Comparison of ENCODE assay signal across 9 mouse cellular contexts in the genomic region with DNA sequence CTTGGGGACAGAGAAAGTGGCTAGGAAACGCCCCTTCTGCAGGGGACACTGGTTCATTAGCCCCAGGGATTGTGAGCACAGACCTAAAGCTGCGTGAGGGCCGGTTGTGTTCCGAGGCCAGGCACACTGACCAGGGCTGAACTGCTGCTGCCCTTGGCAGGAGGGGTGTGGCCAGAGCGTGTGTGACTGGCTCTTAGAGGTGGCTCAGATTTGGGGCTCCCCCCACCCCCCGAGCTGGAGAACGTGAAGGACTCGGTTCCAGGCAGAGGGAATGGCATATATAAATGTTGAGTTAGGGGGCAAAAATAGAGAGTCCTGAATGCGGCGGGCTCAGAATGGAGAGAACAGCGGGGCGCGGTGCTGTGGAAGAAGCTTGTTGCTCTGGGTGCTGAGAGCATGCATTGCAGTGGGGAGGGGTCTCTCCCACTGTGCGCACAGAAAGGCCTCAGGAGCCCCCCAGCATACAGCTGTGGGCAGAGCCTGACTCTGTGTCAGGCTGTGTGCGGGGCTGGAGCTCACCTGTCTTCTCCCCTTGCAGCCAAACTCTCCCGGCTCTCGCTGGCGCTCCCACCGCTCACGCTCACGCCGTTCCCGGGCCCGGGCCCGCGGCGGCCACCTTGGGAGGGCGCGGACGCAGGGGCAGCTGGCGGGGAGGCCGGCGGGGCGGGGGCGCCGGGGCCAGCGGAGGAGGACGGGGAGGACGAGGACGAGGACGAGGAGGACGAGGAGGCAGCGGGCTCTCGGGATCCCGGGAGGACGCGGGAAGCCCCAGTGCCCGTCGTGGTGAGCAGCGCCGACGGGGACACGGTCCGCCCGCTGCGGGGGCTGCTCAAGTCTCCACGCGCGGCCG. TPM values are rescaled to one million over a fixed set of nuclear protein-coding genes. Genes with fewer than 3 reads are reported as not detected.
DNase-seq lines count a peak whose midpoint lies in the region; ATAC-seq and TF ChIP-seq lines count a peak whose summit lies in the region.
"Had no signal": no experiment of that assay in that cellular context is flagged by ENCODE, and none has a peak within 500 bp of the region (broad histone marks: within the 10 kb centered on the region; RNA-seq: fewer than 3 reads in every experiment).

No protein-coding gene starts in this region.

- 2% methylated on average over 55 of the region's 60 CpGs for WGBS in lung, embryonic 16.5 days
- 5% methylated on average over 46 of the region's 60 CpGs for WGBS in intestine, postnatal 0 days
- whole genome bisulfite sequencing in neural tube, embryonic 12.5 days, result 2% methylated on average over 57 of the region's 60 CpGs

- H3K36me3 ChIP-seq in lung, embryonic 16.5 days (ENCODE audit: control insufficient read depth, insufficient read depth, low read length), result no peaks in the 10 kb centered on the region
- no peaks in the 10 kb centered on the region; the same call in 1 of the 2 replicates for H3K36me3 ChIP-seq in intestine, postnatal 0 days (ENCODE audit: control insufficient read depth, insufficient read depth)
- H3K36me3 ChIP-seq in neural tube, embryonic 12.5 days, result peaks cover 68% of the 10 kb centered on the region

- ATAC-seq in lung, embryonic 16.5 days (ENCODE audit: low read depth), result no peak
- ATAC-seq in intestine, postnatal 0 days, result no peak
- no peak for ATAC-seq in neural tube, embryonic 12.5 days (ENCODE audit: low FRiP score, low read depth)

- TF ChIP-seq CTCF in intestine, postnatal 0 days (IDR thresholded peaks at IDR 0.05; ENCODE audit: low read depth), result no peak

- DNase-seq in adrenal gland, postnatal 14 days, result peak; percentile 66
- no peak for DNase-seq in adrenal gland, adult 8-10 months
- DNase-seq in lung, postnatal 10 days, result no peak
- no peak for DNase-seq in right cerebral cortex, adult 2 months (ENCODE audit: low spot score in 2 of 2)
- DNase-seq in right cerebral cortex, postnatal 14 days, result no peak

- peaks cover 25% of the 10 kb centered on the region for H3K27me3 ChIP-seq in lung, embryonic 16.5 days (ENCODE audit: control insufficient read depth, insufficient read depth, low read depth, low read length)
- peaks cover 10% of the 10 kb centered on the region; the same call in 1 of the 2 replicates for H3K27me3 ChIP-seq in intestine, postnatal 0 days (replicated peaks; ENCODE audit: control insufficient read depth, insufficient read depth, low read length)
- peaks cover 54% of the 10 kb centered on the region for H3K27me3 ChIP-seq in neural tube, embryonic 12.5 days (replicated peaks)

- H3K9me3 ChIP-seq in lung, embryonic 16.5 days (ENCODE audit: control insufficient read depth, low read length), result no peaks in the 10 kb centered on the region
- no peaks in the 10 kb centered on the region for H3K9me3 ChIP-seq in intestine, postnatal 0 days (ENCODE audit: control insufficient read depth)
- H3K9me3 ChIP-seq in neural tube, embryonic 12.5 days, result no peaks in the 10 kb centered on the region

- H3K27ac ChIP-seq in lung, embryonic 16.5 days (ENCODE audit: low read length), result no peak overlapping the region
- H3K27ac ChIP-seq in intestine, postnatal 0 days (ENCODE audit: low read depth, low read length), result no peak overlapping the region
- H3K27ac ChIP-seq in neural tube, embryonic 12.5 days, result no peak overlapping the region

- peak overlapping the region; percentile 68 for H3K9ac ChIP-seq in lung, embryonic 16.5 days (ENCODE audit: low read length)
- H3K9ac ChIP-seq in intestine, postnatal 0 days (ENCODE audit: low read depth, low read length), result peak overlapping the region; percentile 37; the same call in 1 of the 2 replicates
- peak overlapping the region; percentile 59 for H3K9ac ChIP-seq in neural tube, embryonic 12.5 days

- peak overlapping the region; percentile 64 for H3K4me2 ChIP-seq in lung, embryonic 16.5 days (ENCODE audit: low read depth, low read length)
- peak overlapping the region; percentile 93 for H3K4me2 ChIP-seq in intestine, postnatal 0 days (replicated peaks; ENCODE audit: low read depth)
- peak overlapping the region; percentile 70 for H3K4me2 ChIP-seq in neural tube, embryonic 12.5 days (replicated peaks)

- peaks cover 22% of the 10 kb centered on the region for H3K4me1 ChIP-seq in lung, embryonic 16.5 days (replicated peaks; ENCODE audit: control insufficient read depth, insufficient read depth, low read length)
- H3K4me1 ChIP-seq in intestine, postnatal 0 days (replicated peaks; ENCODE audit: control insufficient read depth, insufficient read depth, low read length), result no peaks in the 10 kb centered on the region
- H3K4me1 ChIP-seq in neural tube, embryonic 12.5 days, result peaks cover 21% of the 10 kb centered on the region

- H3K4me3 ChIP-seq in lung, embryonic 16.5 days (ENCODE audit: low read length), result peak overlapping the region; percentile 51
- peak overlapping the region; percentile 48 for H3K4me3 ChIP-seq in intestine, postnatal 0 days (ENCODE audit: low read depth, low read length)
- H3K4me3 ChIP-seq in neural tube, embryonic 12.5 days, result peak overlapping the region; percentile 36

RNA-seq across cellular contexts. Expression of a gene that starts 13.4 kb away (rescaled TPM):
- 0.52 and 1.0 TPM in 2 replicates for total RNA-seq in adrenal gland, postnatal 14 days (2021)
- total RNA-seq in adrenal gland, adult 8-10 months (2022), result 1 to 10 TPM in 2 of 4 experiments, under 1 TPM in 2; 0.52 to 4.5 (median 1.8) TPM
- 6.6 and 7.9 TPM in 2 replicates for polyA plus RNA-seq in lung, embryonic 16.5 days (2015; fragmentation: Nextera tagmentation; extraction: Ambion mirVana)
- 36.7 and 37.1 TPM in 2 replicates for polyA plus RNA-seq in intestine, postnatal 0 days (2015; fragmentation: Nextera tagmentation; extraction: Ambion mirVana)
- polyA plus RNA-seq in neural tube, embryonic 12.5 days (2016; fragmentation: Nextera tagmentation; extraction: Ambion mirVana), result 2.1 and 2.4 TPM in 2 replicates
- total RNA-seq: neutrophil, adult 5-6 weeks had no signal

RNA-seq across cellular contexts. Expression of a gene that starts 14.3 kb away (rescaled TPM):
- total RNA-seq in adrenal gland, postnatal 14 days (2021), result 7.5 and 9.9 TPM in 2 replicates
- 10 to 100 TPM in 3 of 4 experiments, 1 to 10 TPM in 1; 8.9 to 24.9 (median 15.5) TPM for total RNA-seq in adrenal gland, adult 8-10 months (2022)
- 0.72 and 1.0 TPM in 2 replicates for polyA plus RNA-seq in lung, embryonic 16.5 days (2015; fragmentation: Nextera tagmentation; extraction: Ambion mirVana)
- polyA plus RNA-seq in intestine, postnatal 0 days (2015; fragmentation: Nextera tagmentation; extraction: Ambion mirVana), result 0.08 and 0.29 TPM in 2 replicates
- 10.9 and 14.1 TPM in 2 replicates for polyA plus RNA-seq in neural tube, embryonic 12.5 days (2016; fragmentation: Nextera tagmentation; extraction: Ambion mirVana)
- total RNA-seq: neutrophil, adult 5-6 weeks had no signal

RNA-seq across cellular contexts. Expression of a gene that starts 16.5 kb away (rescaled TPM):
- total RNA-seq in adrenal gland, postnatal 14 days (2021), result 97.5 and 114 TPM in 2 replicates
- 100 to 1,000 TPM; 112 to 140 (median 122) TPM for total RNA-seq in adrenal gland, adult 8-10 months (2022)
- polyA plus RNA-seq in lung, embryonic 16.5 days (2015; fragmentation: Nextera tagmentation; extraction: Ambion mirVana), result 108 and 112 TPM in 2 replicates
- polyA plus RNA-seq in intestine, postnatal 0 days (2015; fragmentation: Nextera tagmentation; extraction: Ambion mirVana), result 61.9 and 66.4 TPM in 2 replicates
- 305 and 308 TPM in 2 replicates for polyA plus RNA-seq in neural tube, embryonic 12.5 days (2016; fragmentation: Nextera tagmentation; extraction: Ambion mirVana)

RNA-seq across cellular contexts. Expression of a gene that starts 26.7 kb away (rescaled TPM):
- total RNA-seq in adrenal gland, postnatal 14 days (2021), result 0.48 and 0.60 TPM in 2 replicates
- total RNA-seq in adrenal gland, adult 8-10 months (2022), result under 1 TPM; 0.17 to 0.65 (median 0.36) TPM
- polyA plus RNA-seq in lung, embryonic 16.5 days (2015; fragmentation: Nextera tagmentation; extraction: Ambion mirVana), result 0.68 and 1.3 TPM in 2 replicates
- 0.10 and 0.27 TPM in 2 replicates for polyA plus RNA-seq in intestine, postnatal 0 days (2015; fragmentation: Nextera tagmentation; extraction: Ambion mirVana)
- polyA plus RNA-seq in neural tube, embryonic 12.5 days (2016; fragmentation: Nextera tagmentation; extraction: Ambion mirVana), result 0.86 and 0.87 TPM in 2 replicates

RNA-seq across cellular contexts. Expression of a gene that starts 32.9 kb away (rescaled TPM):
- 28.0 and 29.9 TPM in 2 replicates for total RNA-seq in adrenal gland, postnatal 14 days (2021)
- 10 to 100 TPM; 24.8 to 31.5 (median 30.0) TPM for total RNA-seq in adrenal gland, adult 8-10 months (2022)
- 50.0 and 51.4 TPM in 2 replicates for polyA plus RNA-seq in lung, embryonic 16.5 days (2015; fragmentation: Nextera tagmentation; extraction: Ambion mirVana)
- polyA plus RNA-seq in intestine, postnatal 0 days (2015; fragmentation: Nextera tagmentation; extraction: Ambion mirVana), result 16.4 and 16.6 TPM in 2 replicates
- polyA plus RNA-seq in neural tube, embryonic 12.5 days (2016; fragmentation: Nextera tagmentation; extraction: Ambion mirVana), result 48.3 and 50.7 TPM in 2 replicates
